Mouse (Mus musculus): ENCODE data around the gene Grin3b.

DNA sequence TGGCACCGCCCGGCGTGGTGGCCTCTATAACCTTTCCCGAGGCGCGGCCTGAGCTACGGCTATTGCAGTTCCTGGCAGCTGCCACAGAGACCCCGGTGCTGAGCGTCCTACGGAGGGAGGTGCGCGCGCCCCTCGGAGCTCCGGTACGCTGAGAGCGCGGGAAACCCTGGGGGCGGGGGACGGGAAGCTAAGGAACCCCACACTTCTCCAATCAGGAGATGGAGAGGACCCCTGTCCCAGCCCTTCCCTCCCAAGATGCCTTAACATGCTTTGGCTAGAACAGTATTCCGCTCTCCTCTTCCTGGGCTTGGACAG is 625 bp downstream of the Grin3b start:
- TF ChIP-seq MAFK (IDR thresholded peaks at IDR 0.05; ENCODE audit: insufficient read depth, low read depth, low read length): no peak
- no peak for TF ChIP-seq ZC3H11A (IDR thresholded peaks at IDR 0.05; ENCODE audit: borderline replicate concordance, low read depth, low read length)
